Mouse (Mus musculus) neural tube, embryonic 11.5 days (tissue): Measurements from ENCODE around the gene Ndufaf4. TPM values are rescaled to one million over a fixed set of nuclear protein-coding genes. Genes with fewer than 3 reads are reported as not detected.

Experiments
- ATAC-seq: fragments of 200-750 bp; cut with Nextera tagmentation; 2 replicates; pipeline ENCODE4 v1.8.0; 2017; ENCODE audit warnings: moderate number of reproducible peaks, mild to moderate bottlenecking, moderate TSS enrichment, moderate library complexity; ENCODE audit not compliant: insufficient read depth, low FRiP score, low TSS enrichment
- DNase-seq: peaks from one replicate; pipeline ENCODE4 v3.0.0-alpha.2; 2015; ENCODE audit warnings: low spot score
- H3K27ac ChIP-seq: fragments of 300-500 bp; sonication (generic); 2 replicates; pipeline ENCODE4 v1.5.1; 2014; ENCODE audit warnings: low read depth, mild to moderate bottlenecking, low read length
- H3K27me3 ChIP-seq: fragments of 300-500 bp; sonication (generic); 2 replicates; pipeline ENCODE4 v1.6.1; 2014; ENCODE audit warnings: mild to moderate bottlenecking, low read length, mixed read lengths; ENCODE audit not compliant: control insufficient read depth, insufficient read depth
- H3K36me3 ChIP-seq: fragments of 300-500 bp; sonication (generic); 2 replicates; pipeline ENCODE4 v1.6.1; 2014; ENCODE audit warnings: mild to moderate bottlenecking, low read length, moderate library complexity, mixed read lengths; ENCODE audit not compliant: control insufficient read depth, insufficient read depth
- H3K4me1 ChIP-seq: fragments of 300-500 bp; sonication (generic); 2 replicates; pipeline ENCODE4 v1.6.1; 2014; ENCODE audit warnings: low read length, mixed read lengths; ENCODE audit not compliant: control insufficient read depth, insufficient read depth
- H3K4me2 ChIP-seq: fragments of 300-500 bp; sonication (generic); 2 replicates; pipeline ENCODE4 v1.6.1; 2014; ENCODE audit warnings: low read depth, mild to moderate bottlenecking, moderate library complexity
- H3K4me3 ChIP-seq: fragments of 300-500 bp; sonication (generic); 2 replicates; pipeline ENCODE4 v1.5.1; 2014; ENCODE audit warnings: low read depth, low read length
- H3K9ac ChIP-seq: fragments of 300-500 bp; sonication (generic); 2 replicates; pipeline ENCODE4 v1.6.1; 2014; ENCODE audit warnings: mild to moderate bottlenecking, low read length
- H3K9me3 ChIP-seq: fragments of 300-500 bp; sonication (generic); 2 replicates; pipeline ENCODE4 v1.6.1; 2016; ENCODE audit warnings: low read length; ENCODE audit not compliant: control insufficient read depth
- WGBS: fragments of 180-500 bp; shearing (Covaris S2); extraction: QIAGEN DNeasy Blood & Tissue Kit; methylation state at CpG from one replicate; pipeline ENCODE4 v1.1.7; 2014; 5-methylcytosine and 5-hydroxymethylcytosine counted together
- polyA plus RNA-seq: library from polyadenylated mRNA; unstranded; fragments of >200 nt; fragmentation: Nextera tagmentation; extraction: Ambion mirVana; gene quantifications from 2 replicates; pipeline ENCODE4 v1.2.1, GENCODE M21; 2014

The Ndufaf4 gene
- polyA plus RNA-seq, 1 experiment from 2014 or later: 68.5 TPM

- 24% methylated on average over 7 of the region's 7 CpGs for WGBS
- H3K9ac ChIP-seq: peak overlapping the region; percentile 26; the same call in 1 of the 2 replicates
Measured at GRCm38 (mm10) chr4:24897351-24897750, 532 bp upstream of the Ndufaf4 start.

GRCm38 (mm10) chr4:24898636-24899035 is 753 bp downstream of the Ndufaf4 start:
- Histone ChIP-seq H3K27me3 (no peaks in the 10 kb centered on the region), H3K4me1 (no peaks in the 10 kb centered on the region; the same call in 1 of the 2 replicates), H3K27ac (no peak overlapping the region), H3K4me3 (peak overlapping the region; percentile 80), H3K4me2 (peak overlapping the region; percentile 67), H3K9me3 (no peaks in the 10 kb centered on the region), H3K9ac (peak overlapping the region; percentile 14), H3K36me3 (peaks cover 5% of the 10 kb centered on the region; the same call in 1 of the 2 replicates)
- DNase-seq: no peak
- ATAC-seq: no peak
- 26% methylated on average over 8 of the region's 8 CpGs for WGBS

More at GRCm38 (mm10) chr4:24897351-24897750, 532 bp upstream of the Ndufaf4 start:
- Histone ChIP-seq H3K4me2 (peak overlapping the region; percentile 67), H3K27me3 (no peaks in the 10 kb centered on the region), H3K36me3 (peaks cover 2% of the 10 kb centered on the region; the same call in 1 of the 2 replicates), H3K27ac (no peak overlapping the region), H3K9me3 (no peaks in the 10 kb centered on the region), H3K4me1 (no peaks in the 10 kb centered on the region; the same call in 1 of the 2 replicates), H3K4me3 (peak overlapping the region; percentile 80)
- ATAC-seq (peak; percentile 40; the same call in 1 of the 2 replicates), DNase-seq (no peak)

GRCm38 (mm10) chr4:24899146-24899545 is 1.3 kb downstream of the Ndufaf4 start:
- no peaks in the 10 kb centered on the region for H3K27me3 ChIP-seq
- H3K9ac ChIP-seq: no peak overlapping the region
- WGBS: 22% methylated on average over 4 of the region's 4 CpGs
- DNase-seq (no peak), ATAC-seq (no peak)
- H3K4me1 ChIP-seq: no peaks in the 10 kb centered on the region; the same call in 1 of the 2 replicates
- H3K36me3 ChIP-seq: peaks cover 5% of the 10 kb centered on the region; the same call in 1 of the 2 replicates
- H3K4me3 ChIP-seq: peak overlapping the region; percentile 80
- H3K4me2 ChIP-seq: peak overlapping the region; percentile 67
- H3K27ac ChIP-seq: no peak overlapping the region
- no peaks in the 10 kb centered on the region for H3K9me3 ChIP-seq

GRCm38 (mm10) chr4:24907745-24908144 is 9.9 kb downstream of the Ndufaf4 start:
- DNase-seq: no peak
- Histone ChIP-seq H3K4me2 (no peak overlapping the region), H3K4me1 (no peaks in the 10 kb centered on the region), H3K27me3 (no peaks in the 10 kb centered on the region), H3K36me3 (peaks cover 3% of the 10 kb centered on the region; the same call in 1 of the 2 replicates), H3K27ac (no peak overlapping the region), H3K9ac (no peak overlapping the region), H3K9me3 (no peaks in the 10 kb centered on the region), H3K4me3 (no peak overlapping the region)
- 72% methylated on average over 3 of the region's 3 CpGs for WGBS
- no peak for ATAC-seq

GRCm38 (mm10) chr4:24915631-24916030 is 17.7 kb downstream of the Ndufaf4 start:
- no peaks in the 10 kb centered on the region for H3K9me3 ChIP-seq
- no peaks in the 10 kb centered on the region for H3K4me1 ChIP-seq
- ATAC-seq (no peak), DNase-seq (no peak)
- no peak overlapping the region for H3K9ac ChIP-seq
- no peaks in the 10 kb centered on the region for H3K27me3 ChIP-seq
- H3K4me2 ChIP-seq: no peak overlapping the region
- no peak overlapping the region for H3K27ac ChIP-seq
- H3K4me3 ChIP-seq: no peak overlapping the region
- 90% methylated on average over 2 of the region's 2 CpGs for WGBS
- no peaks in the 10 kb centered on the region for H3K36me3 ChIP-seq

- Histone ChIP-seq H3K4me1 (no peaks in the 10 kb centered on the region), H3K27me3 (no peaks in the 10 kb centered on the region), H3K9ac (no peak overlapping the region), H3K4me2 (no peak overlapping the region), H3K36me3 (no peaks in the 10 kb centered on the region), H3K4me3 (no peak overlapping the region), H3K9me3 (no peaks in the 10 kb centered on the region), H3K27ac (no peak overlapping the region)
- 86% methylated on average over 5 of the region's 5 CpGs for WGBS
- DNase-seq: no peak
- no peak for ATAC-seq
Measured at GRCm38 (mm10) chr4:24920006-24920577, 22.2 kb downstream of the Ndufaf4 start.

GRCm38 (mm10) chr4:24924726-24925125 is 26.8 kb downstream of the Ndufaf4 start:
- whole genome bisulfite sequencing: 78% methylated on average over 2 of the region's 2 CpGs
- DNase-seq (no peak), ATAC-seq (no peak)
- Histone ChIP-seq H3K27me3 (no peaks in the 10 kb centered on the region), H3K4me1 (no peaks in the 10 kb centered on the region), H3K4me2 (no peak overlapping the region), H3K27ac (no peak overlapping the region), H3K9ac (no peak overlapping the region), H3K36me3 (no peaks in the 10 kb centered on the region), H3K4me3 (no peak overlapping the region), H3K9me3 (no peaks in the 10 kb centered on the region)

- Histone ChIP-seq H3K27me3 (no peaks in the 10 kb centered on the region), H3K4me1 (no peaks in the 10 kb centered on the region), H3K9ac (no peak overlapping the region), H3K4me2 (no peak overlapping the region), H3K4me3 (no peak overlapping the region), H3K27ac (no peak overlapping the region), H3K9me3 (no peaks in the 10 kb centered on the region), H3K36me3 (no peaks in the 10 kb centered on the region)
- no peak for ATAC-seq
- DNase-seq: no peak
- WGBS: 90% methylated on average over 5 of the region's 5 CpGs
Measured at GRCm38 (mm10) chr4:24928260-24928780, 30.4 kb downstream of the Ndufaf4 start.

- H3K4me2 ChIP-seq: no peak overlapping the region
- no peaks in the 10 kb centered on the region for H3K27me3 ChIP-seq
- H3K4me3 ChIP-seq: no peak overlapping the region
- DNase-seq: no peak
- no peak for ATAC-seq
- no peaks in the 10 kb centered on the region for H3K36me3 ChIP-seq
- 94% methylated on average over 5 of the region's 5 CpGs for WGBS
- no peaks in the 10 kb centered on the region for H3K9me3 ChIP-seq
- H3K9ac ChIP-seq: no peak overlapping the region
- no peaks in the 10 kb centered on the region for H3K4me1 ChIP-seq
- no peak overlapping the region for H3K27ac ChIP-seq
Measured at GRCm38 (mm10) chr4:24928926-24929325, 31.0 kb downstream of the Ndufaf4 start.
